Mouse (Mus musculus): ENCODE measurements at regions not wholly inside any gene's neighbourhood (a gene's known extent, or its start where the extent isn't known, plus 50 kb on each side); places are given as distances from the start of the nearest gene placed in this dataset.

DNA sequence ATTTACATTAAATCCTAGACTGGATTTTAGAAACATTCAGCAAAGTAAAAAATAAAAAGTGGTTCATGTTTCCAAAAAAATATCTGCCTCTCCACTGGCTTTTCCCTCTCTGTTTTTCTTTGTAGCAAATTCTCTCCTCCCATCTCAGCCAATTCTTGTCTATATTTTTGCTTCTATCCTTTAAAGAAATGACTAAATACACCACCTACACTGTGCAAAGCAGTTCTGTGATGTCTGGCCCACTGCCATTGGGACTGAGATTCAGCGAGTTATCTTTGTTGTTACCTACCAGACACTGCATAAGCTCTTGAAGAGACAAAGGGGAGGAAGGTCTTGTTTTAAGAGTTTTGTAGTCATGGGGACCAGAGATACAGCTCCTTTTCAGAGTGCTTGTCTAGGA, 835.8 kb upstream of the Klhl29 start:
- DNase-seq (ENCODE audit: low spot score in 2 of 2), result peak; percentile 84

DNA sequence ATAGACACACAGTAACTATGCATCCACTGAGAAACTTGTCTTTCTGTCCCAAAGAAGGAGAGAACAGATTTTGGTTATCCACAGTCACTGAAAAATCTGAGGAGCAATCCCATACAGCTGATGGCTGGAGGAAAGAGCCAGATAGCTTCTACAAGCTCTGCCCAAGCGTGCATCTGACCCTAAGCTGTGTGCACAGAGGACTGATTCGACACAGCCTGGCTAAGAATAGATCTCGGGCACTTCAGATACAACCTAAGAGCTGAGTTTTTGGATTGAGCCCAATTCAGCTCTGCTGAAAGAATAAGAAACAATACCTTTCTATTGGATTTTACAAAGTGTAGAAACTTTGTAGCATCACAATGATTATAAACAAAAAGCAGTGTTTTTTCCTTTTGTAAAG, 813.8 kb upstream of the Klhl29 start:
- no peak for DNase-seq (ENCODE audit: low spot score in 2 of 2)

DNA sequence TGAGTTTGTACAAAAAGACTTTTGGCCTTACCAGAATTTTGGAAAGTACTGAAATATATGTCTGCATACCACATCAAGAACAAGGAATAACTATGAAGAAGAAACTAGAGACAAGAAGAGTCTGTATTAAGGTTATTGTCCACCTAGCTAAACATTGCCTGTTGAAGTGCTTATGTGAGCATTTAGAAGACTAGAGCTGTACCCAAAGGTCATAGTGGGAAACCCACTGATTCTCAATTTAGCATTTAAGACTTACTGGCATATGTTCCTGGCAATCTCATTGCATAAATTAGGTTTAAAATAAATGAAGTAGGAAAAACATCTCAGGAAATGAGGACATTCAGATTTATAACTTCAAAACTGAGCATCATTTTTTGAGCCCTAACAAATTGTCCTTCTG, 793.3 kb upstream of the Klhl29 start:
- DNase-seq (ENCODE audit: low spot score in 2 of 2), result no peak

DNA sequence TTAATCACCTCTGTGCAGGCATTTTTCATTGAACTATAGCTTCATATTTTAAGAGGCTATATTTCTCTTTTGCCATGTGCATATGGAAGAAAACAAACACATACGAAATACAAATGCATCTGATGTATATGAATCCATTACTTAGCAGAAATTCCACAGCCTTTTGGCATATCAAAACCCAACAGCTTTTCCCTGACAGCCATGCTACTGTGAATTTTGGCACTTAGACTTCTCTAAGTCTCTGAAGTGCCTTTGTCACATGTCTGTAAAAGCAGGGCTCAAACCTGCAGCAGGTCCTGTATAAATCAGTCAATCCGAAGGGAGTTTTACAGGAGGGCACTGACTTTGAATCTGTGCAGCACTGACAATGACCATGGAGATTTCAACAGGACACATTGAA, 778.8 kb upstream of the Klhl29 start:
- no peak for DNase-seq (ENCODE audit: low spot score in 2 of 2)

DNA sequence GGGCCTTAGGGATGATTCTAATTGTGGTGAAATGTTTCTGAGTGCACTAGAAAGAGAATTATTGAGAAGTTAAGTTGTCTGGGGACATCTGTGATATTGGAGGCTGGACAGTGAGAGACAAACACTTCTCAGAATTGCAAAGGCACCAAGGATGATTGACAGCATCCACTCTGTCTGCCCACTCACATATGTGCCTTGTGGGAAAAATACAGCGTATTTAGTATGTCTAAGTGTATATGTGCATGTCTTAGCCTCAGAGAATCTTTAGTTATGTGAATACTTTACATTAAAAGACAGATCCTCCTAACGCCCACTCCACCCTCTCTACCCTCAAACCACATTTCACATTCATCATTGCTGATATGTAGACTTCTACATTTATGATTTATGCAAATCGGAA, 776.0 kb upstream of the Klhl29 start:
- DNase-seq (ENCODE audit: low spot score in 2 of 2), result peak in 1 of 2 experiments; percentile 31

DNA sequence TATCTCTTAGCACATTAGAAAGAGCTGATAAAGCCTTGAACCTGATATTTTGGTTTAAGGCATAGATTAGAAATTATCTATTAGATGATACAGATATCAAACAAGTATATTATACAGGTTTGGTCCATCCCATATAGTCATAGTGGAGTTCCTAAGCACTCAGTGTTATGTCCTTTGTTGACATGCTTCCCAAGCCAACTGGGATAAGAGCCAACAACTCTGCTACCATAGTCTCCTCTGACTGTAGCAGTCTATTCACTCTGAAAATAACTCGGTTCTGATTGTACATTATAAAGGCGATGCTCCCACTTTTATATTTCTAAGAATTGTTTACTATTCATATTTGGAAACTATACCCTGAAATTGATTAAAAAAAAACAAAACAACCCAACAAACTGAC, 757.0 kb upstream of the Klhl29 start:
- no peak for DNase-seq (ENCODE audit: low spot score in 2 of 2)

DNA sequence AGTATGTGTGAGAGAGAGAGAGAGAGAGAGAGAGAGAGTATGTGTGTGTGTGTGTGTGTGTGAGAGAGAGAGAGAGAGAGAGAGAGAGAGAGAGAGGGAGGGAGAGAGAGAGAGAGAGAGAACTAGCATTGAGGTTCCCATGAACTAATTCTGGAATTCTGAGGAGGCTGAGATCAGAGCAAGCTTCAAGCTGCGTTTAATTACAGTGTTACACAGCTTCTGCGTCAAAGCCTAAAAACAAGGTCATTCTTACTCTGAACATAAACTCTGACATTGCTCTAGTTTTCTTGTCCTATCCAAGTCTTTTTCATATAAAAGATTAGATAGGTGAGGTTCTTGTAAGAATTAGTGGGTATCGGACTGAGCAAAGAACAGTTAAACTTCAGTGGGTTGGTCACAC, 744.1 kb upstream of the Klhl29 start:
- no peak for DNase-seq (ENCODE audit: low spot score in 2 of 2)

DNA sequence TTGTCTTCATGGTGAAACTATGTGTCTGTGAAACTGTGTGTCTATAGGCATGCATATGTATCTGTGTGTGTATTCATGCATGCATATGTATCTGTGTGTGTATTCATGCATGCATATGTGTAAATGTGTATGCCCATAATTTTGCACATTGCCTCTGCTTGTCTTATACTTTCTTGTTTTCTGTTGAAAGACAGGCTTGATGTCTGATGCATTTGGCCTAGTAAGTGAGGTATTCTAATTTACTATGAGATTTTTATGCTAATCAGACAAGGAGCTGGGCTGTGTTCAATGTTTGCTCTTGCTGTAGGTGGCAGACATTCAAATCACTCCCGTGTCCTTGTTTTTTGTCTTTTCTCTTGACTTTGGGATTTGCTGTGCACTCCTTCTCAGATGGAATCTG, 739.8 kb upstream of the Klhl29 start:
- no peak for DNase-seq (ENCODE audit: low spot score in 2 of 2)

DNA sequence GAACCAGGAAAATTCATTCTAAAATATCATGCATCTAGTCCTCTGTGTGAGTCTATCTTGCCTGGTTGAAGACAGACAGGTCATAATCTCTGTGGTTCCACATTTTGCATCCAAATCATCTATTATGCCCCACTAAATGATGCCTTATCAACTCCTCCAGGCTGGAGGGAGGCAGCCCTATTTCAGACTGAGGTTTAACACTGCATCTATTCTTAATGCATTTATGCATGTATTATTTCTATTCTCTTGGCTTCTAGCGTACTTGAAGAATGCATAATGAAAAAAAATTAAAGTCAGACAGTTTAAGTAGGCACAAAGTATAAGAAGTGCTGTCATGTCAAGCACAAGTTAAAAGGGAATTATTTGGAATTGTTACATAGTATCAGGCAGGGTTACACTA, 721.8 kb upstream of the Klhl29 start:
- no peak for DNase-seq (ENCODE audit: low spot score in 2 of 2)

DNA sequence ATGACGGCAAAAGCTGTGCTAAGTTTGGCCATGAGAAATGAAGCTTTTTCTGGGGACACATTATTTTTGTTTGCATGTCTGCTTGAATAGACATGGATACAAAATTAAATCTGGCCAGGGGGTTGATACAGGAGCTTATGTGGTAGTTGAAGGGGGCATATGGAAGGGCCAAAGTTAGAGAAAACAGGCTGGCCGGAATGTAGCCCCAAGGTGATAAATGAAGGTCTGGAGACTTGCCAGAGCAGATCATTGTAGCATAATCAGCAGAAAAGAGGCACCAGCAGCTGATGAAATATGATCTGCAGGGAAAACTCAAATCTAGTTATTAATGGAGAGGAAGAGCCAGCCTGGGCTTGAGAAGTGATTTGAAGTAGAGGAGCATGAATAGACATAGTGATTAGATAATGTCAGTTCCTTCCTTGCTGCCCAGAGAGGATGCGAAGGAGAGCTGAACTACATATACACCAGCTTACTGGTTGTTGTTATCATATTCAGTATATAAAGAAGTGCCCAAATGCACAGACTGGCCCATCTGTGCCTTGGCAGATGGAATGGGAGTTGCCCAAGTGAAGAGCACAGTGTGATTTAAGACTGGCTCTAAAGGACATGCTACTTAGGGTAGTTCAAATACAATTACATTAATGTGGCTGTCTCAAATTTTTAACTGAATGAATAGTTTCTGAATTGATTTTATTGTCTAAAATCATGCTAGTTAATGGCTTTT, 712.3 kb upstream of the Klhl29 start:
- peak; percentile 24 to 38 for DNase-seq (ENCODE audit: low spot score in 2 of 2)

DNA sequence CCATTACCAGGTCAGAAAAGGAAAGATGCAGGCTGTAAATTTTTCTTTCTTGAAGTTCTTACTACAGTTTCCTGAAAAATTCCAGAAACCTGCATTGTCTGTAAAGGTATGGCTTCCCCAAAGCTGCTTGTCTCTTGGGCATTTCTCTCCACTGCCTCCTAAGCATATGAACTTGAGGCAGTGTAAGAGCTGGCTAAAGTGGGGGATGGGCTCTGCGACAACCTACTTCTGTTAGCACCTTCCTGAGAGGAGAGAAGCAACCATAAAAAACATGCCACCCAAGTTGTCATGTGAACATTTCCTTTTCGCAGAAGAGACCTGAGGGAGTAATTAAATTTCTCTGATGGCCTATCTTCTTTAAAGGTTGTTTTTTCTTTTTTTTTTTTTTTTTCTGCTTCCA, 711.6 kb upstream of the Klhl29 start:
- DNase-seq (ENCODE audit: low spot score in 2 of 2), result no peak

DNA sequence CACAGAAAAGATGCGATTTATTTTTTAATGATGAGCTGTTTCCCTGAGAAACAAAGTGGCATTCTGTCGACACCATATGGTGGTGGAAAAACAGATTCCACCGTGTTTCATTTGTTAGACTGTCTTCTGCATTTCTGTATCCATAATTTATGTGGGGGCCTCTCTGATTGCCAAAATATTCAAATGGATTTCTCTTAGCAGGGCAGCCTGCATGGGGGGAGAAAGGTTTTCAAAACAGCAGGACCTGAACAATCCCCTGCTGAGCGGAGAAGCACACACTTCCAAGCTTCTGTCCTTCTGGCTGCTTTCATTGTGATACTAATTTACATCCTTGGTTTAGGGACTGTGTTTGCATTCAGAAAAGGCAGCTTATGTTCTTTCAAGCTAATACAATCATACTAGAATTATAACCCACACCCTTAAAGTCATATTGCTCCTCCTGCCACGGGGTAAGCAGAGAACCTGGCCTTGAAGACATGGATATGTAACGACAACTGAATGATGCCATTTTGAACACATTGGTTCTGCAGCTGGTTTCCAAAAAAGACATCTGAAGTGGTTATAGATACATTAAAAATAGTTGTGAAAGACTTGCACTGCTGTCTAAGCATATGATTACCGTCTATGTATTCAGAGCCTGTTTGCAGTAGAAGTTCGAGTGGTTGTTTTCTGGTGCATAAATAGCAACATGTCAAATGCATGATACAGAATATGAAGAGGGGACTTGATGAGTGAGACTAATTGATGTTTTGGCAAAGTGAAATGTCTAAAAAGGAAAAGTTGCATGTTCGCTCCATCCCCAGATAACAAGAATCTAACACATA, 671.6 kb upstream of the Klhl29 start:
- peak; percentile 25 to 35 for DNase-seq (ENCODE audit: low spot score in 2 of 2)

DNA sequence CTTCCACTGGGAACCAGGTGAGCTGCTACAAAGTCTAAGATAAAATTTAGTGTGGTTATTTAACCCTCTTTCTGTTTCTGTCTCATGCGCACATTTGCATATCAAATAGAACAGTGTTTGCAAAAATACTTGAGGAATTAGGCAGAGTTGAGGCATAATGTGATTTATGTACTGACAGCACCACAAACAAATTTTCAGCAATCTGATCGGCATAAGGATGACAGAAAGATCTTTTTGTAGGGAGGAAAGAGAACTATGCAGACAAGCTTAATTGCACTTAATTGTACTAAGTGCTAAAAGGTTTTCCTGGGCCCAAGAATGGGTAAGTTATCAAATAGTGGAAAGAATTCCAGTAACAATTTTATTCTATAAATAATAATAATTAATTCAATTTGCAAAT, 670.6 kb upstream of the Klhl29 start:
- no peak for DNase-seq (ENCODE audit: low spot score in 2 of 2)

DNA sequence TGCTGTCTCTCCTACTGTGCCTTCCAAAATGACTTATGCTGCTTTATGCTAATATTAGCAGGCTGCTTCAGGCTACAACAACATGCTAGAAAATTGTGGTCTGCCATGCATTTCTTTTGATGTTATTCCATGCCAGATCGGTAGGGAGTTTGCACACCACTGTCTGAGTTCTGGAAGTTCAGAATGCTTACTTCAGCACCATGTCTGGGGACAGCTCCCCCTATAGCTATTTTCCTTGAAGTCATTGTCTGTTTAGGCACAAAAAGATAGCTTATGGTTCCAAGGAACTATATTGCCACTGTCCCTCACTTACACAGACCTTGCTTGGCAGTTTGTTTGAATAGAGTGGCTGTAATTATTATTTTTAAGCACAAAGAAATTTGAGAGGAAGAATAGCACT, 666.8 kb upstream of the Klhl29 start:
- DNase-seq (ENCODE audit: low spot score in 2 of 2), result no peak

DNA sequence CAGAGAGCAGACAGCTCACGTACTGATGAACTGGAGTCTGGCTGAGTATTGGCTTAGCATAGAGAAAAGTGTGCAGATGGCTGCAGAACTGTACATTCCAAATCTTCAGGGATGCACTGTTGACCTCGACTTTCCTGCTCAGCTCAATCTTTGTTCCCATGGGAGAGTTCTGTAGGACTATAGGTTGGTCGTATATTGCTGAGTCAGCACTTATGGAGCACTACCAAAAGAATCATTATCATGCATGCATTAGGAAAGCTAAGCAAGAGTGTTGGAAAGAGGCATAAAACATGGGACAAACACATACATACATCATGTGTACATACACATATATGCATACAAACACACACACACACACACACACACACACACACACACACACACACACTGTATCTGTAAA, 648.6 kb upstream of the Klhl29 start:
- DNase-seq (ENCODE audit: low spot score in 2 of 2), result no peak

DNA sequence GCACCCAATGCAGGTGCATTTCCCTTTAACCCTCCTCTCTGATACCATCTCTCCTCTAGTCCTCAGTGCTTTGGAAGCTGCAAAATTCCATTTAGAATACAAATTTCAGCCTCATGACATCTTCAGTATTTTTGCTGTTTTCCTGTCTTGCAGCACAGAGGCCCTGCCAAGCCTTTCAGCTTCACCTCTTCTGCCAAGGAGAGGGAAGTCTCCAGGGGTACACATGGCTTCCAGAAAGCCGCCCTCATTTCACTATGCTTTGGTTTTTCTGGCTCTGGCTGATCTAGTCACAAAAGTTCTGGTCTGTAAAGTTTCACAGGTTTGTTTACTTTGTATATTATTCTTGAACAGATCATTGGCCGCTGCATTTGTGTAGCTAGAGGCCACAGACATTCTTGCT, 647.0 kb upstream of the Klhl29 start:
- DNase-seq (ENCODE audit: low spot score in 2 of 2), result no peak

DNA sequence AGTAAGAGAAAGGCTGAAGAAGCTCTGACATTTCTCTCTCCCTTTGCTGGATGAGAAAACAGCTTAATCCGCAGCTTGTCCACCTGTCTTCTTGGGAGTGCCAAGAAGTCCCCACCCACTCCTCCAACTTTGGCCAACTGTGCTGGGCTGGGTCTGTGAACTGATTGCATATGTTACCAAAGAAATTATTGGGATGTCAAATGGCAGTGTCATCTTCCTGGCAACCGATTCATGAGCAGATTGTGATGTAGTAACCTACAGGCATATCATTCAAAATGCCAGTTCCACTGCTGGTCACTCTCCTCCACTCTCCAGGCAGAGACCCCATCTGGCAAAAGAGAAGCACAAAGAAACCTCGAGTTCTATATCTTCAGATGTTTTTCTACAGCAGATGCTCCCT, 625.5 kb upstream of the Klhl29 start:
- DNase-seq (ENCODE audit: low spot score in 2 of 2), result no peak

DNA sequence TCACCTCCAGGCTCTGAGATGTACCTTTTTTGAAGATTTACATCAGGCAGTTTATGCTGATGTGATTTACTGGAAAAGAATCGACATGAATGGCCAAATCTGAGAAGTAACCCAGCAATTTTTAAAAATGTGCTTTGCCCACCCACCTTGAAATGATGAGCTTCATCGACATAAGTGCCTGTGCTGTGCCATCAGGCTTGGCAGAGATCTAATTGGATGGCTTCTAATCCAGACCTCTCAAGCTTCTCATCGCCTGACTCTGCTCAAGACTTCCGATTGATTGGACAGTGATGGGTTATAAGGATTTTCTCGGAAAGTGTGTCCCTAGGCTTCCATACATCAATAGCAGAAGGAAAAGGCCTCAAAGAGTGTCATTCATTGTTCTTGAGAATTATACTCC, 621.9 kb upstream of the Klhl29 start:
- DNase-seq (ENCODE audit: low spot score in 2 of 2), result no peak

DNA sequence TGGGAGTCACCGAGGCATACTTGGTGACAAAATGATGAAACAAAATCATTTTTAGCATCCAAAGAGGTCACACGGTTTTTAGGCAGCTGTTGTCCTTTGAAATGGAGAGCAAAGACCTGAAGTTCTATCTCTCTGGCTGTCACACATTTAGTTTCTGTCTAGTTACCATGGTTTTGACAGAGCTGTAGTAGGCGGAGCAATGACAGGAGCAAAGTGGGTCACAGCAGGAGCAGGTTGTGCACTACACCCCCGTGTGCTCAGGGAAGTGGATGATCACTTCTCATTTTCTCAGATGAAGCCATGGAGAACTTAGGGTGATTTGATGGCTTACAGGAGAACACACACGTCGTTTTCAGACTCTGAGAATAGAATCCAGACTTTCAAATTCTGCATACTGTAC, 621.2 kb upstream of the Klhl29 start:
- DNase-seq (ENCODE audit: low spot score in 2 of 2), result no peak

DNA sequence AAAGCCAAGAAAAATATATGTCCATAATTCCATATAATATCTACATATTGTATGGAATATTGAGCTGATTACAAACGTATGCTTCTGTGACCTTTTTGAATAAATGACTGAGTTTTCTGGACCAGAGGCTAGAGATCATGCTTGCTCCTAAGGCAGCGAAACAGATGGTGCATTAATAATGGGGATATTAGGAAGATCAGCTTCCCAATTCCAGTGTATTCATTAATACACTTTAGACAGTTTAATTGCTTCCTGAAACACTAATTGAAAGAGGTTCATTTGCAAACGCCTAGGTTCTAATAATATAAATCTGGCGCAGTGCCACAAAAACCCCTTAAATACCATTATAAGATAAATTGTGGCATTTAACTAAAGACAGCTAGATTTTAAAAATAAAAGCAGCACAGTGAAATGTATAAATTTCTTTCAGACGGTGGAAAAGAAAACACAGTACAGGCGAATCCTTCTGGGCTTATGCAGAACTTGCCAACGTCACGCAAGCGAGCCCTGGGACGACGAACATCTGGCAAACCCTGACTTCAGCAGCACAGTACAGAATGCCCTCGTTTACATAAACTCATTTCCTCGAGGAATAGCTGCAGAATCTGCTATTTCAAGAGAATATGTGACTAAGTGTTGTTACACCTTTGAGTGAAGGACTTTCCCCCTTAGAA, 608.6 kb upstream of the Klhl29 start:
- DNase-seq (ENCODE audit: low spot score in 2 of 2), result peak; percentile 31 to 35

DNA sequence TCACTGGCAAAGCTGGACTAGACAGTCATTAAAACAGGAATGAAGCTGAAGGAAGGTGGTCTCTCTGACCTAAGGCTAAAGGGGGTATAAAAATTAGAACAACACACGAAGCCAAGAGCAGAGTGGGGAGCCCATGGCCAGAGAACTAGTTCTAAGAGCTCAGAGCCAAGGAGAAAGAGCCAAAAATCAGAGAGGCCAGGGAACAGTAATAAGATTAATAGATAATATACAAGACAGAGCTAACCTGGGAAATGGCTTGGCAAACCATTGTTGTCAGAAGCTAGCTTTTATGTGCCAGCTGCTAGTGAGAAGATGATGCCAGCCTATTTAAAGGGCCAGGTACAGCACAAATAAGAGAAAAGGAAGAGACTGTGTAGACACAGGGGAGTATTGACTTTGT, 606.6 kb upstream of the Klhl29 start:
- DNase-seq (ENCODE audit: low spot score in 2 of 2), result no peak

DNA sequence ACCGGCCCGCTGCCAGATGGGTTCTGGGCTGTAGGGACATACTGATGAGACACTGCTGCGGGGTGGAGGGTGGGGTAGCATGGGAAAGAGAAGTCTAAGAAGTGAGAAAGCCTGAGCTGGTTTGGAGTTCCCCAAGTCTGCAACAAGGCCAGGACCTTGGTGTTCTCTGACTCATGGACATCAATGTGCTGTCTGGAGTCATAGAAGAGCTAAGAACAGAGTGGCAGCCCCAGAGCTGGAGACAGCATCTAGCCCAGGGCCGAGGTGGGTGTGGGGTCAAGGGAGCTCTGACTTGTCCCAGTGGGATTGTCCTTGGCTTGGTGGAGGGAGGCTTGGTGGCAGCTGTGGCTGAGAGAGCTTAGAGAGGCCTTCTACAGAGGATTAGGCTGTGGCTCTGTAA, 600.4 kb upstream of the Klhl29 start:
- no peak for DNase-seq (ENCODE audit: low spot score in 2 of 2)

DNA sequence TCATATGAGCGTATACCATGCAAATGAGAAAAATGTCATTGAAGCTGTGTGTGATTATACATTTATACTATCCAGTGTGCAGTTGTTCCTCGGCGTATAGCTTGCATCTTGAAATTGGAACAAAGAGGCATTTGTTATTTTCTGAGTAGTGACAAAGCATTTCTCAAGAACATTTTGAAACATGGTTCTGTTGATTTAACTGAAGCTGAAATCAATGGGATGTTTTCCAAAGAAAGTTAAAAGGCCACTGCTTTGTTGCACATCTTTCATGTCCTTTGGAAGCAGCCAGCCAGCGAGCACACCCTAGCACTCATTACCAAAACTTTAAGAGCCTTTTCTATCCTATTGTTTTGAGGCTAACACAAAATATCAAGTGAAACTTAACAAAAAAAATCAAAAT, 594.1 kb upstream of the Klhl29 start:
- DNase-seq (ENCODE audit: low spot score in 2 of 2), result no peak
